Mouse (Mus musculus): ENCODE measurements at regions not wholly inside any gene's neighbourhood (a gene's known extent, or its start where the extent isn't known, plus 50 kb on each side); places are given as distances from the start of the nearest gene placed in this dataset.

DNA sequence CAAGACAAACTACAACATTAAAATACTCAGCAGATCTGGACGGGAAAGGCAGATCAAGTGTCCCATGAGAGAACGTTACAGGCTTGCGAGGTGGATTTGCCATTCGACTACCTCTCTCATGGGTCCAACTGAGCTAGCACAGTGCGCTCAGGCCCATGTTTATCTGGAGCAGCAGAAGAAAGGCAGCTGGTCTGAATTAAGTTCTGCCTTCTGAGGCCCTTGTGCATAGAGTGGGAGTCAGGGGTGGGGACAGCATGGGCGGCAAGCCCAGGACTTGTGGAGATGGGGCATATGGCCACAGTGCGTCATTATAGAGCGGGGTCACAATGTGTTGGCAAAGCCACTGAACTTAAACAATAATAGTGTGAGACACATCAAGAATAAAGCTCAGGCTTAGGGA, 151.8 kb upstream of the Maf start:
- no peak for TF ChIP-seq GATA1 (IDR thresholded peaks at IDR 0.05; ENCODE audit: borderline replicate concordance, low read length)
- no peak for TF ChIP-seq FLI1 (IDR thresholded peaks at IDR 0.05; ENCODE audit: low read length)
